15 mouse cellular contexts compared by ENCODE assay signal in the genomic region with DNA sequence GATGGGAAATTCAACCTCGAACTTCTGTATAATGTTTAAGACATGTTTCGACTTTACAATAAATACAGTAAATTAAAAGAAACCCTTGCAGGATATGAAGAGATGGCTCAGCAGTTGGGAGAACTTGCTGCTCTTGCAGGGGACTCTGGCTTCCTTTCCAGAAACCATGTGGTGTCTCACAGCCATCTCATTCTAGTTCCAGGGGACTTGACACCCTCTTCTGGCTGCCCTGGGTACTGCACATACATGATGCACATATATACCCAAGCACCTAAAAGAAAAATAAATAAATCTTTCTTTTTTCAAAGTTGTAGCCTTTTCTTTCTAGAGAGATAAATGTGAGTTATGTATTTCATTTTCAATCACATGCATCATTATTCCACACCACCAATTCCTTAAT.
DNase-seq lines count a peak whose midpoint lies in the region; ATAC-seq and TF ChIP-seq lines count a peak whose summit lies in the region.
"Had no signal": no experiment of that assay in that cellular context is flagged by ENCODE, and none has a peak within 500 bp of the region (broad histone marks: within the 10 kb centered on the region; RNA-seq: fewer than 3 reads in every experiment).

No protein-coding gene starts in this region.

- no peaks in the 10 kb centered on the region for H3K9me3 ChIP-seq in kidney, postnatal 0 days (replicated peaks; ENCODE audit: low read length)
- no peaks in the 10 kb centered on the region for H3K9me3 ChIP-seq in midbrain, embryonic 11.5 days (ENCODE audit: control insufficient read depth, low read length)
- H3K9me3 ChIP-seq in midbrain, embryonic 15.5 days, result no peaks in the 10 kb centered on the region
- no peaks in the 10 kb centered on the region for H3K9me3 ChIP-seq in forebrain, embryonic 10.5 days
- H3K9me3 ChIP-seq: embryonic facial prominence, embryonic 12.5 days; midbrain, embryonic 12.5 days; stomach, embryonic 15.5 days had no signal

- no peaks in the 10 kb centered on the region for H3K27me3 ChIP-seq in cerebellum, adult 2 months (ENCODE audit: control insufficient read depth, insufficient read depth, low read length)
- no peaks in the 10 kb centered on the region for H3K27me3 ChIP-seq in kidney, postnatal 0 days (ENCODE audit: insufficient read depth, low read length)
- H3K27me3 ChIP-seq in midbrain, embryonic 11.5 days (ENCODE audit: control insufficient read depth, insufficient read depth, low read length), result no peaks in the 10 kb centered on the region
- no peaks in the 10 kb centered on the region for H3K27me3 ChIP-seq in midbrain, embryonic 15.5 days (replicated peaks)
- H3K27me3 ChIP-seq in forebrain, embryonic 10.5 days (ENCODE audit: poor library complexity, severe bottlenecking), result no peaks in the 10 kb centered on the region
- H3K27me3 ChIP-seq: embryonic facial prominence, embryonic 12.5 days; midbrain, embryonic 12.5 days; stomach, embryonic 15.5 days had no signal

- no peak overlapping the region for H3K27ac ChIP-seq in cerebellum, adult 2 months (ENCODE audit: insufficient read depth, low read length)
- no peak overlapping the region for H3K27ac ChIP-seq in kidney, postnatal 0 days
- H3K27ac ChIP-seq in midbrain, embryonic 11.5 days (ENCODE audit: low read depth, low read length), result no peak overlapping the region
- no peak overlapping the region for H3K27ac ChIP-seq in midbrain, embryonic 15.5 days
- no peak overlapping the region for H3K27ac ChIP-seq in cortical plate, adult 2 months (ENCODE audit: insufficient read depth, low read length)
- H3K27ac ChIP-seq in forebrain, embryonic 10.5 days, result no peak overlapping the region
- H3K27ac ChIP-seq: embryonic facial prominence, embryonic 12.5 days; midbrain, embryonic 12.5 days; stomach, embryonic 15.5 days had no signal

- no peak for DNase-seq in cerebellum, adult 2 months
- DNase-seq in cerebellum, adult 8-10 months, result no peak
- DNase-seq in kidney, postnatal 0 days (ENCODE audit: low spot score), result no peak
- DNase-seq in kidney, adult 9 months, result no peak
- DNase-seq in midbrain, embryonic 11.5 days (ENCODE audit: low spot score, missing footprints), result peak; percentile 85
- DNase-seq in forebrain, embryonic 10.5 days (ENCODE audit: extremely low spot score, low spot score), result no peak
- DNase-seq: adrenal gland, adult 8-10 months; gastrocnemius, postnatal 25 days had no signal

- H3K4me1 ChIP-seq in cerebellum, adult 2 months (ENCODE audit: control insufficient read depth, insufficient read depth, low read length), result peaks cover 9% of the 10 kb centered on the region; the same call in 1 of the 2 replicates
- no peaks in the 10 kb centered on the region for H3K4me1 ChIP-seq in kidney, postnatal 0 days (replicated peaks; ENCODE audit: insufficient read depth, low read length)
- H3K4me1 ChIP-seq in midbrain, embryonic 11.5 days (ENCODE audit: control insufficient read depth, insufficient read depth, low read length), result no peaks in the 10 kb centered on the region
- H3K4me1 ChIP-seq in midbrain, embryonic 15.5 days, result no peaks in the 10 kb centered on the region
- H3K4me1 ChIP-seq in cortical plate, adult 2 months (ENCODE audit: control insufficient read depth, insufficient read depth, low read length), result peaks cover 5% of the 10 kb centered on the region
- peaks cover 5% of the 10 kb centered on the region; the same call in 1 of the 2 replicates for H3K4me1 ChIP-seq in forebrain, embryonic 10.5 days
- H3K4me1 ChIP-seq: embryonic facial prominence, embryonic 12.5 days; midbrain, embryonic 12.5 days; stomach, embryonic 15.5 days had no signal

- no peak overlapping the region for H3K4me3 ChIP-seq in cerebellum, adult 2 months (replicated peaks; ENCODE audit: insufficient read depth, low read depth, low read length)
- no peak overlapping the region for H3K4me3 ChIP-seq in kidney, postnatal 0 days (replicated peaks; ENCODE audit: low read depth, low read length)
- no peak overlapping the region for H3K4me3 ChIP-seq in midbrain, embryonic 11.5 days (ENCODE audit: low read depth, low read length)
- no peak overlapping the region for H3K4me3 ChIP-seq in midbrain, embryonic 15.5 days
- no peak overlapping the region for H3K4me3 ChIP-seq in cortical plate, adult 2 months (ENCODE audit: insufficient read depth, low read length)
- no peak overlapping the region for H3K4me3 ChIP-seq in forebrain, embryonic 10.5 days
- H3K4me3 ChIP-seq: embryonic facial prominence, embryonic 12.5 days; midbrain, embryonic 12.5 days; stomach, embryonic 15.5 days had no signal

- TF ChIP-seq POLR2A in cerebellum, adult 2 months (IDR thresholded peaks at IDR 0.05; ENCODE audit: borderline replicate concordance, insufficient read depth, low read length), result no peak
- no peak for TF ChIP-seq POLR2A in cortical plate, adult 2 months (IDR thresholded peaks at IDR 0.05; ENCODE audit: extremely low read depth, insufficient read depth, low read length)

- no peak overlapping the region for H3K4me2 ChIP-seq in kidney, postnatal 0 days (ENCODE audit: low read length)
- H3K4me2 ChIP-seq in midbrain, embryonic 11.5 days, result no peak overlapping the region
- no peak overlapping the region for H3K4me2 ChIP-seq in midbrain, embryonic 15.5 days
- H3K4me2 ChIP-seq: embryonic facial prominence, embryonic 12.5 days; midbrain, embryonic 12.5 days; stomach, embryonic 15.5 days had no signal

- WGBS in cerebellum, adult 2 months, result 92% methylated on average over 2 of the region's 2 CpGs
- WGBS in kidney, postnatal 0 days, result 91% methylated on average over 2 of the region's 2 CpGs
- 94% methylated on average over 2 of the region's 2 CpGs for WGBS in midbrain, embryonic 11.5 days
- 100% methylated on average over 2 of the region's 2 CpGs for WGBS in midbrain, embryonic 15.5 days
- whole genome bisulfite sequencing in forebrain, embryonic 10.5 days, result 88% methylated on average over 2 of the region's 2 CpGs

- no peak for ATAC-seq in kidney, postnatal 0 days (replicated peaks; ENCODE audit: low FRiP score, low read depth)
- ATAC-seq in midbrain, embryonic 11.5 days (ENCODE audit: low FRiP score), result no peak
- no peak for ATAC-seq in midbrain, embryonic 15.5 days (replicated peaks)
- ATAC-seq: forebrain, embryonic 16.5 days; lung, postnatal 0 days had no signal

- no peak overlapping the region for H3K9ac ChIP-seq in kidney, postnatal 0 days (ENCODE audit: low read depth, low read length)
- H3K9ac ChIP-seq in midbrain, embryonic 11.5 days (ENCODE audit: low read length), result no peak overlapping the region
- H3K9ac ChIP-seq in midbrain, embryonic 15.5 days, result no peak overlapping the region
- H3K9ac ChIP-seq: embryonic facial prominence, embryonic 12.5 days; midbrain, embryonic 12.5 days; stomach, embryonic 15.5 days had no signal

- TF ChIP-seq CTCF in cerebellum, adult 2 months (IDR thresholded peaks at IDR 0.05; ENCODE audit: borderline replicate concordance, insufficient read depth, low read depth, low read length), result peak; percentile 23; the same call in 1 of the 2 replicates
- peak; percentile 44 for TF ChIP-seq CTCF in kidney, postnatal 0 days (IDR thresholded peaks at IDR 0.05; ENCODE audit: low read depth)
- peak; percentile 23; the same call in 1 of the 2 replicates for TF ChIP-seq CTCF in cortical plate, adult 2 months (IDR thresholded peaks at IDR 0.05; ENCODE audit: extremely low read depth, insufficient read depth, low read length)

- H3K36me3 ChIP-seq in kidney, postnatal 0 days (ENCODE audit: insufficient read depth, low read length), result no peaks in the 10 kb centered on the region
- no peaks in the 10 kb centered on the region for H3K36me3 ChIP-seq in midbrain, embryonic 11.5 days (ENCODE audit: control insufficient read depth, insufficient read depth, low read length)
- no peaks in the 10 kb centered on the region for H3K36me3 ChIP-seq in midbrain, embryonic 15.5 days (replicated peaks)
- H3K36me3 ChIP-seq in forebrain, embryonic 10.5 days (replicated peaks), result no peaks in the 10 kb centered on the region
- H3K36me3 ChIP-seq: embryonic facial prominence, embryonic 12.5 days; midbrain, embryonic 12.5 days; stomach, embryonic 15.5 days had no signal
